Mouse (Mus musculus): ENCODE measurements around the gene Limd2. TPM values are rescaled to one million over a fixed set of nuclear protein-coding genes. Genes with fewer than 3 reads are reported as not detected.
"Not testable (repeated sequence)": the region's sequence is repeated elsewhere in the genome, so short reads cannot be mapped to it uniquely, and the experiment has no call there.

The Limd2 gene
- 289 and 300 TPM in 2 replicates for polyA plus RNA-seq (2016; fragmentation: Nextera tagmentation; extraction: Ambion mirVana)

DNA sequence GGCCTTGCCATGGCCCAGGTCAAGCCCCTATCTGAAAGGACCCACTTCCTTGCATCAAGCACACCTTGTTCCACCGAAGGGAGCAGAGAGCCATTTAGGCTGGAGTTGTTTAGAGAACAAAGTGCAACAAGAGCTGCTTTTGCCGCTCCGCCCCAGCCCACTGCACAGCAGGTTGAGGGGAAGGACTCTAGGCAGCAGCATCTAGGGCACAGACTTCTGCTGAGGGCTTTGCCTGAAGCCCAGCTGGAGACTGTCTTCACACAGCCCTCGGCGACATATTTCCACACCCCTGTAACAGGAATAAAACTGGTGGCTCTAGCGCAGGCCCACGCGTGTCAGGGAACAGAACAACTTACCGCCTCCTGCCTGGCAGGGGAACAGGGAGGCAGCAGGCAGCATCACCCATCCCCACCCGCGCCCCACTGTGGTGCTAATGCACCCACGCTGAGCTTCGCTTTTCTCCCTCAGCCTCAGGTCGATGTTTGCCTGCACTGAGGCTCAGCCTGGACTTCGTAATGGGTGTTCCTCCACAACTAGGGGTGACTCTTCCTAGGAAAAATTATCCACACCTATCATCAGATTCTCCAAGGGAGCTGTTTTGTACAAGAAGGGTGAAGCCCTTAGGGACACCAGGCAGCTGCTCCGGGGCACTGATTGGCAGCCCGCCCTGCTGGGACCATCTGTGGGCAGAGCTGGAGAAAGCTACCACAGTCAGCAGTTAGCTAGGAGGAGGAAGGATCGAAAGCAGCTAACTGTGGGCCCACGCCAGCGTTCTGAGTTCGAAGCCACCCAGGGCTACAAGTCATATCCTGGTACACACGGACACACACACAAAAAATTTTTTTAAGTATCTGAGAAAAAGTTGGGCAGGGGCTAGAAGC is at the start of gene Limd2, which contains the start of gene Gm10840:
TSS of gene Limd2 (minus strand) at position 20 of the 881 bp plus-strand sequence.
TSS of gene Gm10840 (plus strand) at position 10 of the 881 bp plus-strand sequence.
- Histone ChIP-seq H3K9ac (peak within 1 kb of the TSS; percentile 98), H3K4me1 (peaks cover 40% of the 10 kb centered on the region), H3K27ac (peak within 1 kb of the TSS; percentile 97), H3K9me3 (no peaks in the 10 kb centered on the region), H3K36me3 (replicated peaks) (peaks cover 57% of the 10 kb centered on the region), H3K27me3 (no peaks in the 10 kb centered on the region), H3K4me3 (replicated peaks) (peak within 1 kb of the TSS; percentile 86), H3K4me2 (peak within 1 kb of the TSS; percentile 75)
- WGBS = 30% methylated on average over 22 of the region's 22 CpGs
- peak; percentile 47 for ATAC-seq (ENCODE audit: low FRiP score)

DNA sequence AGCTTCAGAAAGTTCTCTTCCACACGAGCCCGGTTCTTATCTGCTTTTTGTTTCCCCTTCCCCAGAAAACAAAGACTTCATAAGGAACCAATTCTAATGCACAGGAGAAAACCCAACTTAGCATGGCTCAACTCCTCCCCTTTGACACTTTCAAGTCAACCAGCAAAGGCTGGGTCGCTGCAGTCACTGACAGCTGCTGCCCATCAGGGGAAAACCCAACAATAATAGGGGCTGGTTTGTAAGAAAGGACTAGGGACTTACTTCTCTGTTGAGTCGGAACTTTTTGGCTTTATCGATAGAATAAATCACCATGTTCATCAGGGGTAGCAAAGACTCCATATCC is 41.4 kb upstream of the Limd2 start, which contains the start of gene Strada:
TSS of gene Strada (minus strand) at position 46 of the 343 bp plus-strand sequence.
- no peaks in the 10 kb centered on the region for H3K27me3 ChIP-seq
- H3K9me3 ChIP-seq = no peaks in the 10 kb centered on the region
- H3K4me2 ChIP-seq = no peak within 1 kb of the TSS
- no peak within 1 kb of the TSS for H3K27ac ChIP-seq
- H3K9ac ChIP-seq = no peak within 1 kb of the TSS
- ATAC-seq (ENCODE audit: low FRiP score) = no peak
- no peak within 1 kb of the TSS for H3K4me3 ChIP-seq (replicated peaks)
- 84% methylated on average over 5 of the region's 5 CpGs for WGBS
- no peaks in the 10 kb centered on the region for H3K4me1 ChIP-seq
- H3K36me3 ChIP-seq (replicated peaks) = peaks cover 74% of the 10 kb centered on the region

DNA sequence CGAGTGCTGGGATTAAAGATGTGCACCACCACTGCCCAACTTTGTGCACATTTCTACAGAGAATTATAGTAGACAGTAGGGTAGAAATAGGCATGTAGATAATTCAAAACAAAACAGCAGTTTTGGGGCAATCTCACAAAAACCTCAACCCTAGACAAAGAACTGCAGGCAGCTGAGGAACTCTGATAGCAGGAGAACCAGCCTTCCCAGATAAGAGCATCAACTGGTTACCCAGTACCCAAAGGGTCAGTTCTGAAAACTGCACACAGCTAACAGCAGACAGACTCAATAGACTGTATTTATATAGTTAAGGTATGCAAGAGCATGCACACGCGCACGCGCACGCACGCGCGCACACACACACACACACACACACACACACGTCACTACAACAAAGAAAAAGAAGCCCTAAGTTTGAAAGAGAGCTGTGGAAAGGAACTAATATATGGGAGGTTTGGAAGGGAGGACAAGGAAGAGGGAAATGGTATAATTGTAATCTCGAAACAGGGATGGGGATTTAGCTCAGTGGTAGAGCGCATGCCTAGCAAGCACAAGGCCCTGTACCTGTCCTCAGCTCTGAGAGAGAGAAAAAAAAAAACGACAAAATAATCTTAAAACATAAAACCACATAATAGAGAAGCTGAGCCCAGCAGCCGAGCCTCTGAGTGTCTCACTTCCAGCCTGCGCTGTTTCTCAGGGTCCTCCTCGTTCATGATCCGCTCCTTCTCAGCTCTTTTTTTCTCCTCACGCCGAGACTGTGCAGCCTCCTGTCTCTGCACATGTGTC is 40.9 kb upstream of the Limd2 start:
- Histone ChIP-seq H3K36me3 (replicated peaks) (peaks cover 74% of the 10 kb centered on the region), H3K27ac (no peak overlapping the region), H3K9ac (no peak overlapping the region), H3K9me3 (no peaks in the 10 kb centered on the region), H3K27me3 (no peaks in the 10 kb centered on the region), H3K4me3 (replicated peaks) (no peak overlapping the region), H3K4me2 (no peak overlapping the region), H3K4me1 (no peaks in the 10 kb centered on the region)
- WGBS = 94% methylated on average over 19 of the region's 19 CpGs
- ATAC-seq (ENCODE audit: low FRiP score) = no peak

DNA sequence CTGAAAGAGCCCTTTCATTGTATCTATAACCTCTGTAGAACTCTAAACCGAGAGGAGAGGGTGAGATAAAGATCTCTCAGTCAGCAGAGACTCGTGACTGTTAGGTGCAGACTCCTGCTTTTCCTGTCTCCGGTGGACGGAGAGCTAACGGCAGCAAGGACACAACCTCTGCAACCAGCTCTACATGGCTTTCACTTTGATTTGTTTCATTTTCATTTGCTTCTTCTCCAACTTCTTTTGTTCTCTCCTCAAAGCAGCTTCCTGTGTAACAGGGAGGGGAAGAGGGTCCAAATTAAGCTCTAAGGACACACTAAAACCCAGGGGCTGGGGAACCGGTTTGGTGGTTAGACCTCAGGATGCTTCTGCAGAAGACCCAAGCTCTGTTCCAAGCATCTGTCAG is 40.1 kb upstream of the Limd2 start:
- H3K27ac ChIP-seq = no peak overlapping the region
- H3K4me1 ChIP-seq = no peaks in the 10 kb centered on the region
- H3K9me3 ChIP-seq = no peaks in the 10 kb centered on the region
- no peak for ATAC-seq (ENCODE audit: low FRiP score)
- no peak overlapping the region for H3K9ac ChIP-seq
- peaks cover 75% of the 10 kb centered on the region for H3K36me3 ChIP-seq (replicated peaks)
- WGBS = 92% methylated on average over 6 of the region's 6 CpGs
- H3K27me3 ChIP-seq = no peaks in the 10 kb centered on the region
- H3K4me2 ChIP-seq = no peak overlapping the region
- no peak overlapping the region for H3K4me3 ChIP-seq (replicated peaks)

DNA sequence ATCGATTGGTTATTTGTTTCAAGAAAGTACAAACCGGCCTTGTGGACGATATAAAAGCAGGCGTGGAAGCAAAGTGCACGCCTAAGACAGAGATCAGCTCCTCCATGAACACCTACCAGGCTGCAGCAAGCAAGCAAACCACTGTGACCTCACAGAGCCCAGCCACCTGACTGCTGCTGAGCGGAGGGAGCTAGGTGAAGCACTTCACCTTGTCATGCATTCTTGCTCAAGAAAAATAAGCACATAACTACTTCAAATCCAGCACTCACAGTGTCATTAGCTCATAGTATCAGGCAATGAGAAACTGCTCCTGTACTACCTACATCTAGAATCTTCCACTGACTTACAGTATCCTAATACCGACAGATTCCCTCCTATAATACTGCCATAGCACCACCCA is 39.3 kb upstream of the Limd2 start:
- H3K4me1 ChIP-seq; H3K27me3 ChIP-seq; ATAC-seq (ENCODE audit: low FRiP score); H3K4me3 ChIP-seq (replicated peaks); H3K27ac ChIP-seq; H3K4me2 ChIP-seq; H3K9me3 ChIP-seq; H3K9ac ChIP-seq: not testable (repeated sequence)
- H3K36me3 ChIP-seq (replicated peaks) = peaks cover 67% of the 10 kb centered on the region
- 97% methylated on average over 7 of the region's 7 CpGs for WGBS

DNA sequence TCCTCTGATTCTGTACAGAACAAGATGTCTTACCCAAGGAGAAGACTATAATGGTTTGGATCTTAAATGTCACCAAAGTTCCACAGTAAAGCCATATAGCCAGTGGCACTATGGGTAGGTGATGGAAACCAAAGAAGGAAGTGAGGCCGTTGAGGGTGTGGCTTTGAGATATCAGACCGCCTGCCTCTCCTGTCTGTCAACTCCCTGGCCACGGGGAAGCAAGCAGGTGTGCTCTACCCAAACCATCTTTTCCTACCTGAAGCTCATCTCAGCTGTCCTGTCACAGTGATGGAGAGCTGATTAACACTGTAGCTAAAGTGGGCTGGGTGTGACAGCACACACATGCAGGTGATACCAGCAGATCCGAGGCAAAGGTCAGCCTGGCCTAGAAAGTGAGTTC is 37.6 kb upstream of the Limd2 start:
- peaks cover 53% of the 10 kb centered on the region for H3K36me3 ChIP-seq (replicated peaks)

DNA sequence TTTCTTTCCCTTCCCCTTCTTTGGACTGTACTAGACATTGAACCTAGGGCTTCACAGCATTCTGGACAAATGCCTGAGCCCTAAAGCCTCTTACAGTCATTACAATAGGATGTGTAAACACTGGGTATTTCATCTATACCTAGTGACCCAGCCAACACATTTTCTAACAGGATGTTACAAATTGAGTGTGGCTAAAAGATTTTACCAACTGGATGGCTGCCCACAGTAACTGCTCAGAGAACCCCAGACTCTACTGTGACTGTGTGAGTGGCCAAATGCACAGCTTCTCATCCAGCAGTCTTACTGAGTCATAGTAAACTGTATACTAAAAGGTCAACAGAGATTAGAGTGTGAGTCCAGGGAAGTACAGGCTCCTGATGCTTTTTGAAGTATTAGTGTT is 34.7 kb upstream of the Limd2 start:
- no peak overlapping the region for H3K27ac ChIP-seq
- no peak overlapping the region for H3K4me2 ChIP-seq
- peaks cover 11% of the 10 kb centered on the region for H3K4me1 ChIP-seq
- H3K9ac ChIP-seq = no peak overlapping the region
- H3K27me3 ChIP-seq = no peaks in the 10 kb centered on the region
- peaks cover 26% of the 10 kb centered on the region for H3K36me3 ChIP-seq (replicated peaks)
- no peak overlapping the region for H3K4me3 ChIP-seq (replicated peaks)
- no peaks in the 10 kb centered on the region for H3K9me3 ChIP-seq
- no peak for ATAC-seq (ENCODE audit: low FRiP score)

More for the DNA sequence above, 37.6 kb upstream of the Limd2 start:
- Histone ChIP-seq H3K27me3 (no peaks in the 10 kb centered on the region), H3K9ac (no peak overlapping the region), H3K4me3 (replicated peaks) (no peak overlapping the region), H3K27ac (no peak overlapping the region), H3K4me2 (no peak overlapping the region), H3K4me1 (peaks cover 3% of the 10 kb centered on the region; the same call in 1 of the 2 replicates), H3K9me3 (no peaks in the 10 kb centered on the region)
- 95% methylated on average over 4 of the region's 4 CpGs for WGBS
- no peak for ATAC-seq (ENCODE audit: low FRiP score)

DNA sequence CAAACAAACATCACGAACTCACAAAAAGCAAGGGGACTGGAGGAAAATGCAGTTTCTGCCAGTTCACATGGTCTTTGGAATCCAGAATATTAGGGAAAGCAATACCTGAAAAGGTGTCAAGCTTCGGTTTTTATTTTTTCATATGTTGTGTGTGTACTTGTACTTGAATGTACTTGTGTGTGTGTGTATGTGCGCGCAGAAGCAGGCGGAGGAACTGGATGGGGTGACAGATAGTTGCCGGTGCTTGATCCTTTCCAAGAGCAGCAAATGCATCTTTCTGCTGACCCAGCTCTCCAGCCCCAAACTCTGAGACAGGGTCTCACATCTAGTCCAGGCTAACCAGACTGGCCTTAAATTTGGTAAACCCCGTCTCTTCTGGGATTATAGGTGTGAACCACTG is 34.2 kb upstream of the Limd2 start:
- H3K36me3 ChIP-seq (replicated peaks) = peaks cover 26% of the 10 kb centered on the region
- H3K9me3 ChIP-seq = no peaks in the 10 kb centered on the region
- no peaks in the 10 kb centered on the region for H3K27me3 ChIP-seq
- no peak overlapping the region for H3K4me3 ChIP-seq (replicated peaks)
- ATAC-seq (ENCODE audit: low FRiP score) = no peak
- H3K27ac ChIP-seq = no peak overlapping the region
- H3K4me2 ChIP-seq = no peak overlapping the region
- 93% methylated on average over 7 of the region's 7 CpGs for WGBS
- H3K4me1 ChIP-seq = peaks cover 11% of the 10 kb centered on the region
- H3K9ac ChIP-seq = no peak overlapping the region

DNA sequence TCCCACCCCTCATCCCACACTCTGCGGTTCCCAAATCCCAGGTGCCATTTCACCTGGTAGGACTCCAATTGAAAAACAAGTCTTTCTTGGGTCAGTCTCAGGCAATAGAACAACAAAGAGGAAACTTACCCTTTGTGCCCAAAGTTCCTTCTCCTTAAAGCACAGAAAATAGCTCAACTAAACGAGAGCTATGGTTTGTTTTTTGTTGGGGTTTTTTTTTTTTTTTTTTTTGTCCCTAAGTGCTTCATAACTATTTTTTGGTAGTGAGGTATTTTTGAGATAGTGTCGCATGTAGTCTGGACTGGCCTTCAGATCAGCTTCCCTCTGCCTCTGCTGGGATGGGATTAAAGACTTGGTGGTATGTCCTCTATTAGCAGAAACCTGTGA is 33.5 kb upstream of the Limd2 start:
- Histone ChIP-seq H3K27me3 (no peaks in the 10 kb centered on the region), H3K4me2 (peak overlapping the region; percentile 75), H3K4me3 (replicated peaks) (peak overlapping the region; percentile 70), H3K9ac (peak overlapping the region; percentile 60), H3K36me3 (replicated peaks) (peaks cover 26% of the 10 kb centered on the region), H3K9me3 (no peaks in the 10 kb centered on the region), H3K27ac (peak overlapping the region; percentile 82), H3K4me1 (peaks cover 11% of the 10 kb centered on the region)
- ATAC-seq (ENCODE audit: low FRiP score) = no peak
- 43% methylated on average over 3 of the region's 3 CpGs for WGBS

DNA sequence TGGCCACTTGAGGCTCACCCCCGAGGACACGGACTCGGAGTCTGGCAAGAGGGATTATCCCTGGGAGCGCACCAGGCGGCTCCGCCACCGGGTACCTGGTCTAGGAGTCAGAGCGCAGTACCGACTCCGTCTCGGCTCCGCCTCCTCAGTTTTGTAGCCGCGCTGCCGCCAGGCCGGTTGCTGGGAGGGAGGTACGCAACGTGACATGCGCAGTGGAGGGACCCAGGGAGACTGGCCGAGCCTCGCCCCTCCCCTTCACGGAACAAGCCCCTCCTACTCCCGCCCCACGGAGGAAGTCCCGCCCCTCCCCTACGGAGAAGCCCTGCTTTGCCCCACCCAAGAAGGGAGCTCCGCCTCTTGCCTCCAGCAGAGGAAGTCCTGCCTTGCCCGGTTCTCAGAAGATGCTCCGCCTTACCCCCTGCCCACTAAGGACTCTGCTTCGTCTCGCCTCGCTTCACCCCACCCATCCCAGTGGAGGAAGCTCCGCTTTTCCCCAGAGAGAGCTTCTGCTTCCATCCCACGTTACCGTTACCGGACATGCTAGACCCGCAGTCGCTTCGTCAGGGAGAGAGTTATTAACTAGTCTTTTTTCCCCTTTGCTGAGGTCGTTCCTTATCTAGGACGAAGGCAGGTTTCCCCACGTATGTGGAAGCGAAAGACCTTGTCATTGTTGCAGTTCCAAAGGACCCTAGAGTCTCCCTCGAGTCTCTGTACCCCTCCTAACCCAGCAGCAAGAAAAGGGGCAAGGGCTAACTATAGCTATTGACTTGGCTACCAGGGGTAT is 32.9 kb upstream of the Limd2 start:
- H3K9ac ChIP-seq = peak overlapping the region; percentile 79
- H3K36me3 ChIP-seq (replicated peaks) = peaks cover 22% of the 10 kb centered on the region
- H3K4me3 ChIP-seq (replicated peaks) = peak overlapping the region; percentile 70
- peak; percentile 96 for ATAC-seq (ENCODE audit: low FRiP score)
- H3K4me2 ChIP-seq = peak overlapping the region; percentile 75
- H3K27me3 ChIP-seq = no peaks in the 10 kb centered on the region
- H3K27ac ChIP-seq = peak overlapping the region; percentile 88
- no peaks in the 10 kb centered on the region for H3K9me3 ChIP-seq
- WGBS = under 1% methylated on average over 44 of the region's 44 CpGs
- H3K4me1 ChIP-seq = peaks cover 11% of the 10 kb centered on the region

DNA sequence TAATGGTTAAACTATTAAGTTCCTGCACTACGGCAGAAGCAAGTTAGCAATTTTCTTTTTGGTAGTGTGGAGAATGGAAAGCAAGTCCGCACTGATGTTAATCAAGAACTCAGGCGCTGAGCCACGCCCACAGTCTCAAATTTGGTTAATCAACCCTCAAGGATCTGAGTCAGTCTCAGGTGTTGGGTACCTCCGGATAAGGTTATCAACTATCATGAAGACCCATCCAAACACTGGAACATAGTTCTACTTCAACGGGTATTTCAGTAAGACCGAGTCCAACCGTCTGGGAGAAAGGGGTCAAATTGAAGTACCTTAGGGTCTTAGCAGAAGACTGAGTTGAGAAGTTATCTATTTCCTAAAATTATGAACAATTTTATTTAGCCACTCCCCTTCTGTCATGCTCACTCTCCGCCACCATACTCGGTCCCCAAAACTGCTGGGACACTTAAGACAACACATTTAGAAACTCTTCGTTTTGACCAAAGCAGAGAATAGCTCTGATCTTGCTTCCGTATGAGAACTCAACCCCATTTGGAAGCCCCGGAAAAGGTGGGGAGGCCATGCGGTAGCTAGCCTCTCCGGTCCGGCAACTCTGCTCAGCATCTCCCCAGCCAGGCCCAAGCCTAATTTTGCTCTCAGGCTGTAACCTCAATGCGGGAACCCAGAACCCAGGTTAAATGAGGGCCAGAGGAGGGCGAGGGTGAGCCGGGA is 32.2 kb upstream of the Limd2 start:
- WGBS = 12% methylated on average over 19 of the region's 19 CpGs
- ATAC-seq (ENCODE audit: low FRiP score) = peak; percentile 1; the same call in 1 of the 2 replicates
- peaks cover 15% of the 10 kb centered on the region for H3K36me3 ChIP-seq (replicated peaks)

More for the DNA sequence above, 32.2 kb upstream of the Limd2 start:
- peaks cover 11% of the 10 kb centered on the region for H3K4me1 ChIP-seq
- H3K9ac ChIP-seq = peak overlapping the region; percentile 79
- H3K27ac ChIP-seq = peak overlapping the region; percentile 88
- no peaks in the 10 kb centered on the region for H3K9me3 ChIP-seq
- no peaks in the 10 kb centered on the region for H3K27me3 ChIP-seq
- H3K4me2 ChIP-seq = peak overlapping the region; percentile 75
- peak overlapping the region; percentile 70 for H3K4me3 ChIP-seq (replicated peaks)
